Mouse (Mus musculus) effector memory CD4-positive, alpha-beta T cell, adult 5 months (primary cell): ENCODE measurements around the gene Fkbp1a. TPM values are rescaled to one million over a fixed set of nuclear protein-coding genes. Genes with fewer than 3 reads are reported as not detected.

ENCODE experiments used
- polyA plus RNA-seq: library from polyadenylated mRNA; unstranded; fragments of 100-300 nt; shearing (Covaris generic); gene quantifications from one replicate; pipeline ENCODE4 v1.2.1, GENCODE M21; 2017

Fkbp1a gene
- polyA plus RNA-seq, result 293 TPM

DNA sequence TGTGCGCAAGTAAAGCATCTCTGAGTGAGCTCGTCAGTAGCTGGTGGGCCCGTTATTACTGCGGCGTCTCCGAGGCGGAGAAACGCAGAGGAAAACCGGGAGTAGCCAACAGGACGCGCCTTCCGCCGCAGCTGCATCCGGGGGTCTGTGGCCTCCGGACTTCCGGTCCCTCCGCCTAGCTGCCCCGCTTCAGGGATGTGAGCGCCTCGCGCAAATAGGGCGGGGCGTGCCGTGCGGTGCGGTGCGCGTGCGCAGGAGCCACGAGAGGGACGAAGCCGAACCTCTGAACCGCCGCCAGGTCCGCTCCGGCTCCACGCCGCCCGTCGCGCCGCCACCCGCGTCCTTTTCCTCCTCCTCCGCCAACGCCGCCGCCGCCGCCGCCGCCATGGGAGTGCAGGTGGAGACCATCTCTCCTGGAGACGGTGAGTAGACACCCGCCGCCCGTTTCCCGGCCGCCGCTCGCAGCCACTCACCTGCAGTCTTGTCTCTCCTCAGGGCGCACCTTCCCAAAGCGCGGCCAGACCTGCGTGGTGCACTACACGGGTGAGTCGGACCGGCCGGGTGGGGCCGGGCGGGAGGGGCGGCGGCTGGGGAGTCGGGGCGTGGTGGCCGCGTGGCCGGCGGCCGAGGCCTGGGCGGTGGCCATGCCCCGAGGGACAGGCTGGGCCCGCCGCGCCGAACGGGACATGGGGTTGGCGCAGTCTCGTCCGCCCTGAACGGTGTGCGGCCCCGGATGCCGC, at the start of gene Fkbp1a:
Fkbp1a (plus strand) TSS at position 161 of the 740 bp plus-strand sequence.

DNA sequence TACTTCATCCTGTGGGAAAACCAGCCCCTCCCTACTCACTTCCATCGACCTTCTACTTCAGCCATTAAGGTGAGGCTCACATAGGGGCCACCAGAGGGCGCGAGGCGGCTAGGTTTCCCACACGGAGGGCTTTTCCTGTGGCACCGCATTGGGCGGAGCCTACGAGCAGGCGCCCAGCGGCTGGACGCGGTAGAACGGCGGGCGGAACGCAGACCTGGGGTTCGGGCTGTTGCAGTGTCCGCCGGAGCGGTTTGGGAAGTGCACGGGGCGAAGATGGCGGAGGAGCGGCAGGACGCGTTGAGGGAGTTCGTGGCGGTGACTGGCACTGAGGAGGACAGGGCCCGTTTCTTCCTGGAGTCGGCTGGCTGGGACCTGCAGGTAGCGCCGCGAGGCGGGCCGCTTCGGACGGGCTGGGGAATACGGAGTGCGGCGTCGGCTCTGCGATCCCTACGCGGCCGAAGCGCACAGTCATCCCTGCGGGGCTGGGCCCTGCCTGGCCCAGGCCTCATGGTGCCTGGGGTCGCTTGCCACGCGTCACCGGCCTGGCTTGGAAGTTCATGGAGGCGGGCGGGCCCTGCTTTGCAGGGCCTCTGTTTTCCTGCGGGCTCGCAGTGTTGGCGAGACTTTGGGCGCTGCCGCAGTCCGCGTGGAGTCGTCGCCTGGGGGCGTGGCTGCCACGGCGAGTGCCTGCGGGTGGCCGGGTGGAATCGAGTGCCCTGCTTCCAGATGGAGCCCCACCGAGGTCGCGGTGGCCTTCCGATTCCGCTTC, 48.1 kb upstream of the Fkbp1a start, which contains the start of gene Nsfl1c:
Nsfl1c (plus strand) TSS at position 148 of the 769 bp plus-strand sequence.

DNA sequence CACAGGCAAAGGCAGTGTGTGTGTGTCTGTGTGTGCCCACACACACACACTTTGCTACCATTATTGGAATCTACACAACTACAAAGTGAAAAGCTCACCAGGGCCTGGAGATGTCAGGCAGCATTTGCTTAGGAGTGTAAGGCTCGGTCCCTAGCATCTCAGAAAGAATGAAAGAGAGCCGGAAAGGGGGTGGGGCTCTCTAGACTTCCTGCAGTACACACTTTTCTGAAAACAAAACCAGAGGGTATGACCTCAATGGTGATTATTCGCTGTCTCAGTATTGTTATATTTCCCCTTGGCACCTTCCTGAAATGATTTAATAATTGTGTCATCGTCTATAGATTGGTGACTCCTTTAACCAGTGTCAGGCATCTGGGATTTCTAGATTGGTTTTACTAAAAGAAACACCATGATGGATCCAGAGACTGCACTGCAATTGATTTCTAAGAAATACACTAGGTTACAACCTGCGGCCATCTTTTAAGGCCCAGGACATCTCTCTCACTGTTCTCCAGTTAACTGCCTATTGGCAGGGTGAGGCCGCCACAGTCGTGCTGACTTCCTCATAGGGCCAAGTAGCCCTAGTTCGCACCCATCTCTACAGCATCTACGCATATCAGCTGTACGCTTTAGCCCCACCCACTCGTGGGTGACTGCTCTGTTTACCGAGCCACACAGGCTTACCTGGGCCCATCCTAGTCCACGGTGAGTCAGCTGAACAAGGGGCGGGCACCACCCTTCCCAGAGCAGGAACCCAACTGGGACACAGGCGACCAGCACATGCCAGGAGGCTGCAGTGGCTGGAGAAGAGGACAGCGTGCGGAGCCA, 29.8 kb downstream of the Fkbp1a start, which contains the start of gene Sdcbp2:
Sdcbp2 (plus strand) TSS at position 750 of the 828 bp plus-strand sequence.

Other genes with a start within 250 kb of the Fkbp1a start
- gene 4921509C19Rik, start 66.3 kb upstream of the Fkbp1a start, polyA plus RNA-seq, result not detected
- gene Nsfl1c, start 48.3 kb upstream of the Fkbp1a start, polyA plus RNA-seq, result 111 TPM
- 87.5 TPM for gene Sdcbp2, start 30.1 kb downstream of the Fkbp1a start, polyA plus RNA-seq
- 0.61 TPM for gene Snph, start 90.1 kb downstream of the Fkbp1a start, polyA plus RNA-seq
- not detected for gene Rad21l, start 126.0 kb downstream of the Fkbp1a start, polyA plus RNA-seq
- gene Tmem74b, start 159.5 kb downstream of the Fkbp1a start, polyA plus RNA-seq, result not detected
- gene Psmf1, start 201.7 kb downstream of the Fkbp1a start, polyA plus RNA-seq, result 50.7 TPM